ENCODE assay signal across 8 mouse cellular contexts in genomic region chrX:52971211-52972006, GRCm38 (mm10). TPM values are rescaled to one million over a fixed set of nuclear protein-coding genes. Genes with fewer than 3 reads are reported as not detected.
DNase-seq lines count a peak whose midpoint lies in the region; ATAC-seq and TF ChIP-seq lines count a peak whose summit lies in the region.

No protein-coding gene starts in this region.

- H3K9ac ChIP-seq in liver, embryonic 16.5 days (ENCODE audit: low read depth, low read length), result 0 out of 2 replicates have a peak overlapping the region, but pooled peaks have one; percentile 33

- peak; percentile 2 to 5 for DNase-seq in cerebellum, postnatal 14 days
- DNase-seq in cerebellum, adult 9-10 months, result no peak
- DNase-seq in heart, adult 11 months, result peak; percentile 97
- DNase-seq in spleen, postnatal 4 days (ENCODE audit: low spot score in 2 of 2), result peak; percentile 73 to 78
- DNase-seq in layer of hippocampus, postnatal 10 days (ENCODE audit: low spot score in 2 of 2), result no peak
- no peak for DNase-seq in neural tube, embryonic 10.5 days (ENCODE audit: extremely low spot score, low spot score)
- no peak for DNase-seq in thymus, adult 2 months

- WGBS in liver, embryonic 16.5 days (ENCODE audit: insufficient replicate concordance), result 29% methylated on average over 3 of the region's 3 CpGs
- 60% methylated on average over 3 of the region's 3 CpGs for WGBS in thymus, adult 2 months

- no peak for TF ChIP-seq POLR2A in thymus, adult 2 months (IDR thresholded peaks at IDR 0.05; ENCODE audit: control insufficient read depth, extremely low read depth, insufficient read depth, low read length, poor library complexity)

- peak; percentile 99 for ATAC-seq in liver, embryonic 16.5 days (ENCODE audit: low read depth)

- TF ChIP-seq CTCF in thymus, adult 2 months (IDR thresholded peaks at IDR 0.05; ENCODE audit: borderline replicate concordance, control insufficient read depth, extremely low read depth, insufficient read depth, low read length, poor library complexity), result no peak

- no peaks in the 10 kb centered on the region for H3K9me3 ChIP-seq in liver, embryonic 16.5 days (replicated peaks; ENCODE audit: control insufficient read depth, low read length)

- no peaks in the 10 kb centered on the region for H3K27me3 ChIP-seq in liver, embryonic 16.5 days (ENCODE audit: control insufficient read depth, insufficient read depth, low read depth, low read length)
- no peaks in the 10 kb centered on the region for H3K27me3 ChIP-seq in thymus, adult 2 months (ENCODE audit: control insufficient read depth, insufficient read depth, low read length)

- peaks cover 16% of the 10 kb centered on the region for H3K4me1 ChIP-seq in liver, embryonic 16.5 days (ENCODE audit: control insufficient read depth, low read depth, low read length)
- H3K4me1 ChIP-seq in thymus, adult 2 months (replicated peaks; ENCODE audit: control insufficient read depth, insufficient read depth, low read length), result no peaks in the 10 kb centered on the region

- H3K4me2 ChIP-seq in liver, embryonic 16.5 days (ENCODE audit: low read depth, low read length), result peak overlapping the region; percentile 49

- H3K36me3 ChIP-seq in liver, embryonic 16.5 days (ENCODE audit: control insufficient read depth, insufficient read depth), result no peaks in the 10 kb centered on the region
- no peaks in the 10 kb centered on the region for H3K36me3 ChIP-seq in thymus, adult 2 months (ENCODE audit: control insufficient read depth, insufficient read depth, low read length)

- peak overlapping the region; percentile 35 for H3K4me3 ChIP-seq in liver, embryonic 16.5 days (ENCODE audit: low read depth, low read length)
- no peak overlapping the region for H3K4me3 ChIP-seq in thymus, adult 2 months (ENCODE audit: control insufficient read depth, insufficient read depth, low read length)

- H3K27ac ChIP-seq in liver, embryonic 16.5 days (ENCODE audit: low read length), result peak overlapping the region; percentile 94
- H3K27ac ChIP-seq in thymus, adult 2 months (ENCODE audit: control insufficient read depth, insufficient read depth, low read length), result no peak overlapping the region

RNA-seq across cellular contexts. Expression of gene Hprt, which starts 16.5 kb away (rescaled TPM):
- polyA plus RNA-seq in liver, embryonic 16.5 days (2015; fragmentation: Nextera tagmentation; extraction: Ambion mirVana), result 134 and 173 TPM in 2 replicates
- total RNA-seq in layer of hippocampus, postnatal 10 days (2021), result 100 to 1,000 TPM; 118 to 122 TPM
- polyA plus RNA-seq in thymus, adult 2 months (2012; rRNA removed), result 19.6 and 20.7 TPM in 2 replicates

RNA-seq across cellular contexts. Expression of gene Phf6, which starts 59.3 kb away (rescaled TPM):
- 8.4 and 8.8 TPM in 2 replicates for polyA plus RNA-seq in liver, embryonic 16.5 days (2015; fragmentation: Nextera tagmentation; extraction: Ambion mirVana)
- total RNA-seq in layer of hippocampus, postnatal 10 days (2021), result 10 to 100 TPM; 24.9 to 28.0 TPM
- 6.8 and 6.9 TPM in 2 replicates for polyA plus RNA-seq in thymus, adult 2 months (2012; rRNA removed)

Comparison
In these comparisons a context has a peak if more than half of its experiments do, and no peak if none do; other contexts are left out.
1. DNase-seq: peak in cerebellum, postnatal 14 days (2 of 2), heart, adult 11 months (single experiment) and spleen, postnatal 4 days (2 of 2); none in cerebellum, adult 9-10 months (single experiment), layer of hippocampus, postnatal 10 days (0 of 2), neural tube, embryonic 10.5 days (single experiment) and thymus, adult 2 months (single experiment).